Mouse (Mus musculus) ES-E14 (cell line): ENCODE measurements at regions not wholly inside any gene's neighbourhood (a gene's known extent, or its start where the extent isn't known, plus 50 kb on each side); places are given as distances from the start of the nearest gene placed in this dataset.

Experiments
- DNase-seq: peaks from one replicate; pipeline ENCODE4 v3.0.0-alpha.2; 2013; ENCODE audit warnings: low read depth, low spot score
- H3K27ac ChIP-seq: 2 replicates; pipeline ENCODE4 v1.5.1; 2012; ENCODE audit warnings: low read depth, mild to moderate bottlenecking, low read length, moderate library complexity, mixed read lengths; ENCODE audit not compliant: poor library complexity, insufficient read depth, severe bottlenecking
- H3K36me3 ChIP-seq: 2 replicates; pipeline ENCODE4 v1.6.1; 2012; ENCODE audit warnings: mild to moderate bottlenecking, low read length, moderate library complexity, mixed read lengths; ENCODE audit not compliant: control insufficient read depth, poor library complexity, insufficient read depth, severe bottlenecking
- H3K4me1 ChIP-seq, 2 experiments: fragments of 150-350 bp in 1 of 2; sonication (generic) in 1 of 2; 2 replicates each; pipeline ENCODE4 v1.6.1; 2012; ENCODE audit warnings: low read length in 2 of 2, mild to moderate bottlenecking in 1 of 2, mixed read lengths in 1 of 2; ENCODE audit not compliant: control insufficient read depth in 2 of 2, insufficient read depth in 2 of 2, poor library complexity in 1 of 2
- H3K4me3 ChIP-seq, 2 experiments: fragments of 150-350 bp in 1 of 2; sonication (generic) in 1 of 2; 2 replicates each; pipeline ENCODE4 v1.5.1; 2012; ENCODE audit warnings: low read length in 2 of 2, low read depth in 1 of 2, mild to moderate bottlenecking in 1 of 2, mixed read lengths in 1 of 2; ENCODE audit not compliant: insufficient read depth in 1 of 2, poor library complexity in 1 of 2, severe bottlenecking in 1 of 2
- H3K9ac ChIP-seq: 2 replicates; pipeline ENCODE4 v1.6.1; 2012; ENCODE audit warnings: low read depth, mild to moderate bottlenecking, low read length, mixed read lengths; ENCODE audit not compliant: poor library complexity, insufficient read depth, severe bottlenecking
- H3K9me3 ChIP-seq: fragments of 150-350 bp; sonication (generic); 2 replicates; pipeline ENCODE4 v1.6.1; 2012; ENCODE audit warnings: low read depth, mild to moderate bottlenecking, low read length; ENCODE audit not compliant: control insufficient read depth, insufficient read depth
- CHD2 ChIP-seq: IDR thresholded peaks from 2 replicates; pipeline ENCODE4 v1.6.1; 2014; ENCODE audit warnings: mild to moderate bottlenecking, low read depth, low read length, inconsistent platforms
- HCFC1 ChIP-seq: IDR thresholded peaks from 2 replicates; pipeline ENCODE4 v1.6.1; 2012; ENCODE audit warnings: low read length, inconsistent platforms, borderline replicate concordance; ENCODE audit not compliant: insufficient read depth
- MAFK ChIP-seq: IDR thresholded peaks from 2 replicates; pipeline ENCODE4 v1.6.1; 2014; ENCODE audit warnings: mild to moderate bottlenecking, low read depth, low read length, inconsistent platforms; ENCODE audit not compliant: insufficient read depth
- ZC3H11A ChIP-seq: IDR thresholded peaks from 2 replicates; pipeline ENCODE4 v1.6.1; 2012; ENCODE audit warnings: low read depth, mild to moderate bottlenecking, inconsistent platforms, low read length, borderline replicate concordance
- ZNF384 ChIP-seq: IDR thresholded peaks from 2 replicates; pipeline ENCODE4 v1.6.1; 2012; ENCODE audit warnings: low read depth, low read length, inconsistent platforms
- in situ Hi-C, 2 experiments: fragments of 600-800 bp; cut with MboI; formaldehyde crosslinking; loops; one replicate each; pipeline ENCODE4 v1.15.1; 2025; ENCODE audit warnings: low sequenced_read_pairs in 2 of 2, inconsistent platforms in 1 of 2; ENCODE audit not compliant: unreplicated experiment in 2 of 2

DNA sequence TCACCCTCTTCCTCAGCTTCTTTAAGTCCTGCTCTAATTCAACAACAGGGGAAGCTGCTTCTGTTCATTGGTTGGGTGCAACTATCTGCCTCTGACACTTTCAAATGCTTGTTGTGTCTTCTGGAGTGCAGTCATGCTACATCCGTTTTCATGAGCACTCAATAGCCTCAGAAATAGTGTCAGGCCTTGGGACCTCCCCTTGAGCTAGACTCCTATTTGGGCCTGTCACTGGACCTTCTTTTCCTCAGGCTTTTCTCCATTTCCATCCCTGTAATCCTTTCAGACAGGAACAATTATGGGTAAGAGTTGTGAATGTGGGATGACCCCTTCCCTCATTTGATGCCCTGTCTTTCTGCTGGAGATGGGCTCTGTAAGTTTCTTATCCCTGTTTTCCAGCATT lies 1774.8 kb downstream of the Efna5 start:
- H3K36me3 ChIP-seq: no peaks in the 10 kb centered on the region
- no peak overlapping the region for H3K4me3 ChIP-seq
- no peak for TF ChIP-seq CHD2
- TF ChIP-seq ZC3H11A: no peak
- no peak for TF ChIP-seq ZNF384
- no peak for TF ChIP-seq MAFK
- TF ChIP-seq HCFC1: no peak
- no peak overlapping the region for H3K9ac ChIP-seq
- DNase-seq: no peak
- in situ Hi-C loops: no loop called here
- no peak overlapping the region for H3K27ac ChIP-seq
- no peaks in the 10 kb centered on the region for H3K9me3 ChIP-seq
- no peaks in the 10 kb centered on the region for H3K4me1 ChIP-seq

DNA sequence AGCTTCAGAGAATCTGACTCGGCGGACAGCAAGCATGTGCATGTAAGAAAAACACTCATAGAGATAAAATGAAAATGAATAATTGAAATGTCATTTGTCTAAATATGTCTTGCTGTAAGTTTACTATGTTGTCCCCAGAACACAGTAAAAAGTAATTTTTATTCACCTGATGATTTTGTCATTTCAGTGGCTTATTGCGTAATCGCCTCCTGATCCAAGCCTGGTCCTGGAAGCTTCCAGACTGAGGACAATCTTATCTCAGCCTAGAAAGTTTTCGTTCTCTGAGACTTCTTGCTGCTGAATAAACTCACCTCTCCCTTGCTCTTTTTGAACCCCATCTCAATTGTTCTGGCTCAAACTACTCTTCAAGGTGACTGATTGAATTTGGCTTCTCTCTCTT lies 1820.7 kb downstream of the Efna5 start:
- in situ Hi-C loops: no loop called here
- DNase-seq: no peak
- H3K4me1 ChIP-seq: no peaks in the 10 kb centered on the region
- no peak overlapping the region for H3K4me3 ChIP-seq
- H3K9me3 ChIP-seq: no peaks in the 10 kb centered on the region
- no peaks in the 10 kb centered on the region for H3K36me3 ChIP-seq
- H3K27ac ChIP-seq: no peak overlapping the region
- no peak for TF ChIP-seq ZNF384
- TF ChIP-seq MAFK: no peak
- no peak for TF ChIP-seq ZC3H11A
- TF ChIP-seq CHD2: no peak
- TF ChIP-seq HCFC1: no peak
- no peak overlapping the region for H3K9ac ChIP-seq

DNA sequence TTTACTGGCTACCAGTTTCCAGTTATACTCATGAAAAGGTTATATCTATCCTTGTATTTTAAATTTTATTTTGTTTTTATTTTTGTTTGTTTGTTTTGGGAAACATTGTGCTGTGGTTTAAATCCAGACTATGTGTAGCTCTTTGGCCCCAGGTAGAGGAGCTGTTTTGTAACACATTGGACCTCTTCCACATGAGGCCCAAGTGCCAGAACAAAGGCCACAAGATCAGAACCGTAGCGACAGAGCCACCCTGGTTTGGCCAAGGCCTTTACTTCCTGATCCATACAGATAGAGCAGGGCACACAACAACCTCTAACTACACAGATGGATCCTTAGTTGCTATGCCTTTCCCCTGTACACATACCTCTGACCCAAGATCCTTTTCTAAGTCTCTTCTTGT lies 1822.6 kb downstream of the Efna5 start:
- Histone ChIP-seq H3K36me3 (no peaks in the 10 kb centered on the region), H3K9me3 (no peaks in the 10 kb centered on the region), H3K4me3 (no peak overlapping the region), H3K27ac (no peak overlapping the region), H3K4me1 (no peaks in the 10 kb centered on the region), H3K9ac (no peak overlapping the region)
- TF ChIP-seq HCFC1 (no peak), ZC3H11A (no peak), ZNF384 (no peak), CHD2 (no peak)
- no peak for DNase-seq
- in situ Hi-C loops: no loop called here

DNA sequence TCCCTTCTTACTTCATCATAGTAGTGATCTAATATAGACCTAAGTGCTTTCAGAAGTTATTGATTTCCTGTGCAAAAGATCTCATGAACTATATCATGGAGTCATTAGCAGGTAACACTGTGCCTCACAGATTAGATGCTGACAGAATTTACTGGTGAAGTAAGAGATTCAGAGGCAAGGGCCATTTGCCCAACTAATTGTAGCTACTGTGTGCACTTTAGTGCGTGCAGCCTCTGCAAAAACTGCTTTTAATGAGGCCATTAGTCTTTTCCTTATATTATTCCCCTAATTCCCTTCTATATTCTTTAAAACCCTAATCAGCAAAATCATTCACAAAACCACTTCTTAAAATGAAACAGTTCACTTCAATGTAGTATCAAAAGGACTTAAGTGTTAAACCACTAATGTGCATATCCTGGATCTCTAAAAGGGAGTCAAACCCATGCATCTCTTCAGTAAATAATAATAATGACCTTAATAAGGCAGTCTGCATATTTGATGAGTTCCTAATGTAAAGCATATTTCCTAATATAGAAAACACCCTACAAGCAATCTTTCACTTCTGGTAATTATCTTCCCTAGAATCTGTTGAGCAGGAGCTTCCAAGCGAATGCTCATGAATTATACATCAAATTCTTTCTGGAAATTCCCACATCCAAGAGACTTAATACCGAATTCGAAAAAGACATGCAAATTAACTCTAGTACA lies 1847.4 kb downstream of the Efna5 start:
- in situ Hi-C loops: no loop called here
- no peak for DNase-seq
- Histone ChIP-seq H3K4me1 (no peaks in the 10 kb centered on the region), H3K36me3 (no peaks in the 10 kb centered on the region), H3K4me3 (no peak overlapping the region), H3K9ac (no peak overlapping the region), H3K9me3 (no peaks in the 10 kb centered on the region), H3K27ac (no peak overlapping the region)
- TF ChIP-seq ZNF384 (no peak), CHD2 (no peak), MAFK (no peak), HCFC1 (no peak), ZC3H11A (no peak)

DNA sequence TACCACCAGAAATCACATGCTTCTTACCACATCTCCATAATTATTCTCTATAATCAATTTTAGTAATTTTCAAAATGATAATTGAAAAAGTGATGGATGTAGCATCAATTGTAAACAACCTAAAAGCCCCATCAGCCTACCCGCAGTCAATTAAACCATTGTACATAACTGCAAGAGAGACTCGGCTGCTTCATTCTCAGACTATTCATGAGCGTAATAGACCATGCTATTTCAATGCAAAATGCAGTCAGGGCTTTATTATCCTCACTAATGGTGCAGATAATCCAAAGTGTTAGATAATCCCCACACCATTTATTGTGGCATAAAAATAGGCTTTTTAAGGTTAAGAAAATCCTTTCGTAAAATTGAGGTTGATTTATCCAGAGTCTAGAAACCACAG lies 1862.5 kb downstream of the Efna5 start:
- no peak overlapping the region for H3K27ac ChIP-seq
- H3K9me3 ChIP-seq: peaks cover 4% of the 10 kb centered on the region; the same call in 1 of the 2 replicates
- no peaks in the 10 kb centered on the region for H3K36me3 ChIP-seq
- no peak overlapping the region for H3K9ac ChIP-seq
- no peaks in the 10 kb centered on the region for H3K4me1 ChIP-seq
- no peak overlapping the region for H3K4me3 ChIP-seq
- in situ Hi-C loops: no loop called here
- no peak for TF ChIP-seq ZNF384
- TF ChIP-seq MAFK: no peak
- no peak for TF ChIP-seq CHD2
- no peak for TF ChIP-seq ZC3H11A
- TF ChIP-seq HCFC1: no peak
- no peak for DNase-seq
